Mouse (Mus musculus) Patski (cell line): ENCODE measurements around the gene Pappa. TPM values are rescaled to one million over a fixed set of nuclear protein-coding genes. Genes with fewer than 3 reads are reported as not detected.

Experiments used
- ATAC-seq: fragments of 100-300 bp; one replicate; pipeline ENCODE4 v1.8.0; 2021
- CTCF ChIA-PET: fragments of 350-600 bp; sonication (Branson Sonifier 250); formaldehyde crosslinking; loops from one replicate; lab custom pipeline; 2022; ENCODE audit warnings: inconsistent platforms; lab: Charles Lee
- POLR2A ChIA-PET: fragments of 350-600 bp; sonication (Branson Sonifier 250); formaldehyde crosslinking; loops from one replicate; lab custom pipeline; 2022; ENCODE audit warnings: antibody characterized with exemption, inconsistent platforms; lab: Charles Lee
- DNase-seq: peaks from one replicate; pipeline ENCODE4 v3.0.0-alpha.2; 2011; ENCODE audit warnings: low read depth, low spot score
- H3K27me3 ChIP-seq: fragments of 371-371 bp; one replicate; pipeline ENCODE4 v1.5.1; 2021
- CTCF ChIP-seq: fragments of 100-300 bp; IDR thresholded peaks from one replicate; pipeline ENCODE4 v1.5.1; 2021
- in situ Hi-C: fragments of 300-500 bp; cut with MboI; formaldehyde crosslinking; loops from 3 replicates; pipeline ENCODE4 v1.11.1; 2018; ENCODE audit warnings: low pct_unique_long_range_greater_than_20kb, mixed read lengths
- polyA plus RNA-seq: library from polyadenylated mRNA; unstranded; gene quantifications from one replicate; pipeline ENCODE4 v1.2.3, GENCODE M21; 2021

The Pappa gene
- polyA plus RNA-seq, 1 experiment from 2014 or later = 0.98 TPM

DNA sequence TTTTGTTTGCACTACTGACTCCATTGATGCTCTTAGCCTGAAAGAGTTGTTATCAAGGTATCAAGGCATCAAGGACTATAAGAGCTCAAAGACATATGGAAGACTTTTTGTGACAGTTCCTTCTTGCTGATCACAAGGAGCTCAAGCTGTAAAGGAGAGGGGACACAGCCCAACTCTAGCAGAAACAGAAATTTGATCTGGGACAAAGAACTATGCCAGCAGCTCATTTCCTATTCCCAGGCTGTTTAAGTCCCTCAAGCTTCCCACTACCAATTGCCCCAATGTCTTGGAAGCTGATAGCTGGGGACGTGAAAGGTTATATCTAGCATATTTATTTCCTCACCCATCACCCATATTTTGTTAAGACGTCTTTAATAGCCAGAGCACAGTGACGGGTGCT is 39.7 kb downstream of the Pappa start:
- in situ Hi-C loops = no loop called here
- POLR2A ChIA-PET = no interaction called here
- no peak for ATAC-seq

GRCm38 (mm10) chr4:65166288-65166835 is 42.4 kb downstream of the Pappa start:
- no peaks in the 10 kb centered on the region for H3K27me3 ChIP-seq
- ChIA-PET CTCF (interaction anchor here (2.2 kb wide), 1 partner anchor 17 kb away, joined by 4 read pairs; no protein-coding TSS in a partner anchor), POLR2A (no interaction called here)
- ATAC-seq = no peak
- no peak for DNase-seq
- in situ Hi-C loops = no loop called here
- no peak for TF ChIP-seq CTCF

More for the DNA sequence above, 39.7 kb downstream of the Pappa start:
- DNase-seq = no peak
- no peak for TF ChIP-seq CTCF
- CTCF ChIA-PET = no interaction called here
- H3K27me3 ChIP-seq = no peaks in the 10 kb centered on the region

DNA sequence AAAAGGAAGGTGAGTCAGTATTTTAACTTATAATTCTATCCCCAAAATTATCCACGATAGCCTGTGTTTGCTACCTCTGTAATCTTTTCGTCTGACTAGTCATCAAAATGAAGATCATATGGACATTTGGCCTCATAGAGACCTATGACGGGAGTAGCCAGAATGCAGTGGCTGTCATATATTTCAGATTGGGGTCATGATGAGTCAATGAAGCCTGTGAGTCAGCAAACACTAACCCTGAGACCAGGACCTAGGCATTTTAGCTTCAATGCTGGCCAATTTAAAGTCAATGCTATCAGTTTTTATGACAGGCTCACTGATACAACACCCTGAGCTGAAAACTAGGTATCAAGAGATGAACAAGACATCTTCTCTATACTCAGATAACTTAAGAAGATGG is 50.5 kb downstream of the Pappa start:
- in situ Hi-C loops = no loop called here
- no peak for ATAC-seq
- no peaks in the 10 kb centered on the region for H3K27me3 ChIP-seq
- no peak for TF ChIP-seq CTCF
- CTCF ChIA-PET = interaction anchor here (1.3 kb wide), 1 partner anchor 22 kb away, joined by 3 read pairs; no protein-coding TSS in a partner anchor
- POLR2A ChIA-PET = no interaction called here
- DNase-seq = no peak

- in situ Hi-C loops = no loop called here
- ATAC-seq = no peak
- no peak for TF ChIP-seq CTCF
- POLR2A ChIA-PET = no interaction called here
- H3K27me3 ChIP-seq = no peaks in the 10 kb centered on the region
- no peak for DNase-seq
- CTCF ChIA-PET = interaction anchor here (1.0 kb wide), 1 partner anchor 10 kb away, joined by 3 read pairs; no protein-coding TSS in a partner anchor
Measured at GRCm38 (mm10) chr4:65178146-65178545, 54.2 kb downstream of the Pappa start.

DNA sequence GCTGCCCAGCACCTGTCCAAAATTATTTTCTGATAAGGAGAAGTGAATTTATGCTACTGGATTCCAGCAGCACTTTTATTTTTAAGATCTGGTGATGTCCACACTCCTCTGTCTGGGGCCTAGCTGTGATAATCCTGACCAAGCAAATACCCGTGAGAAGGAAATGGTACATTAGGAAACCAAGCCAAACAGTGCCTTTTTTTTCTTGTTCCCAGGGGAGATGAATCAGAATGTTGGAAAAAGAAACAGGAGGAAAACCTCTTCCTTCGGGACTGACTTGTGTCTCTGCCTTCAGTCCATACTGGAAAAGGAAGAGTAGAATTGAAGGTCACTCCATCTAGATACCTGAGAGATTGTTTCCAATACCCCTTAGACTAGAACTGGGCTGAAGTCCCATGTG is 63.3 kb downstream of the Pappa start:
- POLR2A ChIA-PET = no interaction called here
- no peak for TF ChIP-seq CTCF
- in situ Hi-C loops = no loop called here

GRCm38 (mm10) chr4:65187716-65188115 is 63.7 kb downstream of the Pappa start:
- POLR2A ChIA-PET = no interaction called here
- ATAC-seq (no peak), DNase-seq (no peak)
- no peak for TF ChIP-seq CTCF
- CTCF ChIA-PET = no interaction called here
- in situ Hi-C loops = no loop called here
- H3K27me3 ChIP-seq = no peaks in the 10 kb centered on the region

More for the DNA sequence above, 63.3 kb downstream of the Pappa start:
- ATAC-seq (no peak), DNase-seq (peak; percentile 22)
- CTCF ChIA-PET = no interaction called here
- H3K27me3 ChIP-seq = no peaks in the 10 kb centered on the region

DNA sequence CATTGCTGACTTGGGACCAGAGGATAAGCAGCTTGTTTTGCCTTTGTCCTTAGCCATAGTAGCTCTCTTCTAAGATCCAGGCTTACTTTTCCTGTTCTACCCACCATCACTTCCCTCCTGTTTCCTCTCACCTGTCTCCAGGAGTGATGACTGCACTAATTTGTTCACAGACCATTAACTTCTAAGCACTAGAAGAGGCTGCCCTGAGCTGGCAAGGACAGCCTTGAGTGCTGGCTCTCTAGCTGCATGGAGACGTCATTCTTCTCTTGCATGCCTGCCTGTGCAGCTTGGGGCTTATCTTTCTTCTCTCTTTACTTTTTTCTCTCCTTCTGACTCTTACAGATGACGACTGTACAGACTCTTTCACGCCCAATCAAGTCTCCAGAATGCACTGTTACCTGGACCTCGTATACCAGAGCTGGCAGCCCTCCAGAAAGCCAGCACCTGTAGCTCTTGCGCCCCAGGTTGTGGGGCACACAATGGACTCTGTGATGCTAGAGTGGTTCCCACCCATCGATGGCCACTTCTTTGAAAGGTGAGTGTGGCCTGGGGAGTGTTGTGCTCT is 65.0 kb downstream of the Pappa start:
- POLR2A ChIA-PET = no interaction called here
- no peaks in the 10 kb centered on the region for H3K27me3 ChIP-seq
- CTCF ChIA-PET = interaction anchor here (1.1 to 1.5 kb wide), 2 partner anchors 36 to 658 kb away, joined by 3 read pairs; no protein-coding TSS in a partner anchor
- no peak for ATAC-seq
- DNase-seq = no peak
- TF ChIP-seq CTCF = no peak
- in situ Hi-C loops = no loop called here

- in situ Hi-C loops = no loop called here
- POLR2A ChIA-PET = no interaction called here
- ATAC-seq (no peak), DNase-seq (no peak)
- TF ChIP-seq CTCF = no peak
- no peaks in the 10 kb centered on the region for H3K27me3 ChIP-seq
- CTCF ChIA-PET = interaction anchor here (0.9 to 1.1 kb wide), 2 partner anchors 10 to 23 kb away, joined by 3 to 4 read pairs; no protein-coding TSS in a partner anchor
Measured at GRCm38 (mm10) chr4:65192810-65193209, 68.8 kb downstream of the Pappa start.

- H3K27me3 ChIP-seq = no peaks in the 10 kb centered on the region
- ChIA-PET CTCF (no interaction called here), POLR2A (no interaction called here)
- TF ChIP-seq CTCF = no peak
- no peak for ATAC-seq
- DNase-seq = no peak
- in situ Hi-C loops = no loop called here
Measured at GRCm38 (mm10) chr4:65195971-65196370, 72.0 kb downstream of the Pappa start.

GRCm38 (mm10) chr4:65203666-65204065 is 79.7 kb downstream of the Pappa start:
- in situ Hi-C loops = loop anchor here (10.0 kb wide), 1 partner anchor 291 kb away; no protein-coding TSS in a partner anchor
- ATAC-seq (no peak), DNase-seq (no peak)
- no peak for TF ChIP-seq CTCF
- no peaks in the 10 kb centered on the region for H3K27me3 ChIP-seq
- ChIA-PET POLR2A (no interaction called here), CTCF (interaction anchor here (1.3 kb wide), 1 partner anchor 13 kb away, joined by 3 read pairs; no protein-coding TSS in a partner anchor)

DNA sequence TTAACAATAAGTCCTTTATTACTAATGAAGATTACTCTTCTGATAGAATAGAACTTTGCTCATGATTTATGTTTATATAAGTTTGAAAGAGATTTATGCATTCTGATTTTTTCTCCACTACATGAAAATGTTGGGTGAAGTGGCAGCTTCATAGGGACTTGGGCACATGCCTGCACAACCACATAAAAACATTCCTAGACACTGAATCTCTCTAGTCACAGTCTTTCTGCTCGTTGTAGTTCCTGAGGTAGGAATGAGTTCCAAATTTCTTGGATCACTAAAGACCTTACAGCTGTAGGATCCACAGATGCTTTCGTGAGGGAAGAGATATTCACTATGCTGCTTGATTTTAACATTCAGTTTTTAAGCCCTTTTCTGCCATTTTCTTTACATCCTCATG is 81.5 kb downstream of the Pappa start:
- ChIA-PET POLR2A (no interaction called here), CTCF (interaction anchor here (0.9 kb wide), 1 partner anchor 60 kb away, joined by 3 read pairs; no protein-coding TSS in a partner anchor)
- no peak for TF ChIP-seq CTCF
- in situ Hi-C loops = loop anchor here (10.0 kb wide), 1 partner anchor 289 kb away; no protein-coding TSS in a partner anchor
- DNase-seq (no peak), ATAC-seq (no peak)
- H3K27me3 ChIP-seq = no peaks in the 10 kb centered on the region
